Mouse (Mus musculus) stomach, postnatal 0 days (tissue): Measurements from ENCODE around the gene Ahcyl1. TPM values are rescaled to one million over a fixed set of nuclear protein-coding genes. Genes with fewer than 3 reads are reported as not detected.
"Not testable (repeated sequence)": the region's sequence is repeated elsewhere in the genome, so short reads cannot be mapped to it uniquely, and the experiment has no call there.

Experiments used
- ATAC-seq: fragments of 200-750 bp; cut with Nextera tagmentation; 2 replicates; pipeline ENCODE4 v1.8.0; 2017; ENCODE audit not compliant: low FRiP score, low TSS enrichment
- DNase-seq: peaks from one replicate; pipeline ENCODE4 v3.0.0-alpha.2; 2016; ENCODE audit warnings: low spot score
- H3K27ac ChIP-seq: fragments of 300-500 bp; sonication (generic); replicated peaks from 2 replicates; pipeline ENCODE4 v1.5.1; 2014; ENCODE audit warnings: mild to moderate bottlenecking, control low read depth
- H3K27me3 ChIP-seq: fragments of 300-500 bp; sonication (generic); 2 replicates; pipeline ENCODE4 v1.6.1; 2014; ENCODE audit warnings: low read length; ENCODE audit not compliant: control insufficient read depth, insufficient read depth
- H3K36me3 ChIP-seq: fragments of 300-500 bp; sonication (generic); 2 replicates; pipeline ENCODE4 v1.6.1; 2014; ENCODE audit warnings: low read length, mixed read lengths; ENCODE audit not compliant: control insufficient read depth, insufficient read depth
- H3K4me1 ChIP-seq: fragments of 300-500 bp; sonication (generic); replicated peaks from 2 replicates; pipeline ENCODE4 v1.6.1; 2014; ENCODE audit warnings: antibody characterized with exemption; ENCODE audit not compliant: control insufficient read depth, insufficient read depth
- H3K4me2 ChIP-seq: fragments of 300-500 bp; sonication (generic); replicated peaks from 2 replicates; pipeline ENCODE4 v1.6.1; 2014; ENCODE audit warnings: low read depth, mild to moderate bottlenecking, control low read depth, moderate library complexity
- H3K4me3 ChIP-seq: fragments of 300-500 bp; sonication (generic); 2 replicates; pipeline ENCODE4 v1.5.1; 2014; ENCODE audit warnings: low read depth, low read length, control low read depth
- H3K9ac ChIP-seq: fragments of 300-500 bp; sonication (generic); 2 replicates; pipeline ENCODE4 v1.6.1; 2014; ENCODE audit warnings: mild to moderate bottlenecking, low read length, control low read depth, mixed read lengths
- H3K9me3 ChIP-seq: fragments of 300-500 bp; sonication (generic); 2 replicates; pipeline ENCODE4 v1.6.1; 2016; ENCODE audit warnings: low read length; ENCODE audit not compliant: control insufficient read depth
- CTCF ChIP-seq: IDR thresholded peaks from 2 replicates; pipeline ENCODE4 v1.5.1; 2016; ENCODE audit warnings: antibody characterized with exemption, low read depth, mild to moderate bottlenecking, moderate library complexity
- EP300 ChIP-seq: optimal IDR thresholded peaks from 2 replicates; pipeline ENCODE3; 2016; ENCODE audit warnings: antibody characterized with exemption
- WGBS: fragments of 180-500 bp; shearing (Covaris S2); extraction: QIAGEN DNeasy Blood & Tissue Kit; methylation state at CpG from one replicate; pipeline ENCODE4 v1.1.7; 2014; 5-methylcytosine and 5-hydroxymethylcytosine counted together
- polyA plus RNA-seq: library from polyadenylated mRNA; unstranded; fragments of >200 nt; fragmentation: Nextera tagmentation; extraction: Ambion mirVana; gene quantifications from 2 replicates; pipeline ENCODE4 v1.2.1, GENCODE M21; 2015

Ahcyl1 gene
- polyA plus RNA-seq, 1 experiment from 2014 or later: 39.8 TPM

DNA sequence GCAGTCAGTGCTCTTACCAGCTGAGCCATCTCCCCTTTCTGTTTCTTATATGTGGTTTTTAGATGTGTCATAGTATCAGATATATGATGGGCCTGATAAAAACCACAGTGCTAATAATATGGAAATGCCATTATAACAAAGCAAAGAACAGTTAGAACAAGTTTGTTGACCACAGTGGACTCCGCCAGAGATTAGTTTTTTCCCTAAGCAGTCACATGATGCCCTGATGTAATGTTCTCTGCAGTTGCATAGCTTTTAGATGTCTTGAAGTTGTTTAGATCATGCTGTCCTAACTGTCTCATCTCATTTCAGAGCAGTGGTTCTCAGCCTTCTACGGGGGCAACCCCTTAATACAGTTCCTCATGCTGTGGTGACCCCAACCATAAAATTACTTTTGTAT lies 40.2 kb downstream of the Ahcyl1 start:
- Histone ChIP-seq H3K9ac (no peak overlapping the region), H3K27ac (no peak overlapping the region), H3K4me2 (no peak overlapping the region), H3K36me3 (0 out of 2 replicates have a peak, but pooled peaks cover 4% of the 10 kb centered on the region), H3K4me1 (no peaks in the 10 kb centered on the region), H3K9me3 (no peaks in the 10 kb centered on the region), H3K4me3 (no peak overlapping the region), H3K27me3 (no peaks in the 10 kb centered on the region)
- TF ChIP-seq EP300: no peak
- ATAC-seq (peak; percentile 46; the same call in 1 of the 2 replicates), DNase-seq (no peak)
- WGBS: 75% methylated on average over 2 of the region's 2 CpGs

DNA sequence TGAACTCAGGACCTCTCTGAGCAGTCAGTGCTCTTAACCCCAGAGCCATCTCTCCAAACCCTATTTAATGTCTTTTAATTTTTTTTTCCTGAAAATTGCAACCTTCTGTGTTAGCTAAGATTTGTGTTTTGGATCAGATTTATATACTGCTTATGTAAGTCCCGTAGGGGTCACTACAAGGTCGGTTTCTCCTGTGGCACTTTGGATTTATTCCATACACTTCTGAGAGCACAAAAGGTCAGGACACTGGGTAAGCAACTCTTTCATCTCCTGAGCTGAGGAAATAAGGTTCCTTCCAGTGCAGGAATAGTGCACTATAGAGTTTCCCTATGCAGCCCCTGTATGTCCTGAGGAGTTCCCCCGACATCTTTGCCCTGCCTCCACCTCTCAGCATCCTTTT lies 40.9 kb downstream of the Ahcyl1 start:
- ATAC-seq (peak; percentile 33; the same call in 1 of the 2 replicates), DNase-seq (no peak)
- no peak overlapping the region for H3K4me3 ChIP-seq
- no peak for TF ChIP-seq EP300
- H3K27me3 ChIP-seq: no peaks in the 10 kb centered on the region
- no peaks in the 10 kb centered on the region for H3K4me1 ChIP-seq
- 62% methylated on average over 3 of the region's 3 CpGs for WGBS
- 0 out of 2 replicates have a peak, but pooled peaks cover 2% of the 10 kb centered on the region for H3K36me3 ChIP-seq
- H3K27ac ChIP-seq: no peak overlapping the region
- no peak overlapping the region for H3K4me2 ChIP-seq
- no peaks in the 10 kb centered on the region for H3K9me3 ChIP-seq
- H3K9ac ChIP-seq: no peak overlapping the region

DNA sequence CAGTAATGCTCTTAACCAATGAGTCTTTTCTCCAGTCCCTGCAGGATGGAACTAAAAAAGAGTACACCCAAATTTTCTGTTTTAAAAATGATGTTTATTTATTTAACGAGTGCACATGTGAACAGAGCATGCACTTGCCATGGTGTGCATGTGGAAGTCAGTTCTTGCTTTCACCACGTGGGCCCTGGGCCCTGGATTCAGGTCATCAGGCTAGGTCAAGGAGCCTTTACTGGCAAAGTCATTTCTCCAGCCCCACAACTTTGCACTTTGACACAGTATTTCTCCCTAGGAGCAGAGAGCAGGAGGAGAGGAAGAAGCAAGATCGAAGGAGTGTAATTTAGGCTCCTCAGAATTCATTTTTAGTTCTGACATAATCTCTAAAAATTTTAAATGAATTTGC lies 41.5 kb downstream of the Ahcyl1 start:
- WGBS: 74% methylated on average over 3 of the region's 3 CpGs
- Histone ChIP-seq H3K36me3 (no peaks in the 10 kb centered on the region), H3K27me3 (no peaks in the 10 kb centered on the region), H3K4me1 (no peaks in the 10 kb centered on the region), H3K9me3 (no peaks in the 10 kb centered on the region), H3K27ac (no peak overlapping the region), H3K4me3 (no peak overlapping the region), H3K4me2 (no peak overlapping the region), H3K9ac (no peak overlapping the region)
- no peak for DNase-seq
- ATAC-seq: no peak
- no peak for TF ChIP-seq CTCF
- TF ChIP-seq EP300: no peak

GRCm38 (mm10) chr3:107652968-107653367 lies 43.4 kb downstream of the Ahcyl1 start:
- H3K4me2 ChIP-seq: no peak overlapping the region

GRCm38 (mm10) chr3:107650276-107650675 lies 46.1 kb downstream of the Ahcyl1 start:
- WGBS: 52% methylated on average over 5 of the region's 5 CpGs
- H3K36me3 ChIP-seq, H3K9ac ChIP-seq, H3K9me3 ChIP-seq, H3K4me3 ChIP-seq, ATAC-seq, H3K4me1 ChIP-seq, H3K4me2 ChIP-seq, H3K27ac ChIP-seq, DNase-seq, H3K27me3 ChIP-seq: not testable (repeated sequence)

More at GRCm38 (mm10) chr3:107652968-107653367, 43.4 kb downstream of the Ahcyl1 start:
- DNase-seq (no peak), ATAC-seq (no peak)
- WGBS: 85% methylated on average over 3 of the region's 3 CpGs
- Histone ChIP-seq H3K9me3 (no peaks in the 10 kb centered on the region), H3K36me3 (no peaks in the 10 kb centered on the region), H3K9ac (no peak overlapping the region), H3K27ac (no peak overlapping the region), H3K4me1 (no peaks in the 10 kb centered on the region), H3K27me3 (no peaks in the 10 kb centered on the region), H3K4me3 (no peak overlapping the region)
- TF ChIP-seq CTCF: no peak
- TF ChIP-seq EP300: no peak

- H3K9ac ChIP-seq: no peak overlapping the region
- DNase-seq: no peak
- no peaks in the 10 kb centered on the region for H3K4me1 ChIP-seq
- H3K27ac ChIP-seq: no peak overlapping the region
- ATAC-seq: no peak
- H3K27me3 ChIP-seq: no peaks in the 10 kb centered on the region
- H3K36me3 ChIP-seq: no peaks in the 10 kb centered on the region
- no peak overlapping the region for H3K4me2 ChIP-seq
- no peak for TF ChIP-seq EP300
- no peak for TF ChIP-seq CTCF
- WGBS: 70% methylated on average over 3 of the region's 3 CpGs
- no peaks in the 10 kb centered on the region for H3K9me3 ChIP-seq
- H3K4me3 ChIP-seq: no peak overlapping the region
These were observed 49.4 kb downstream of the Ahcyl1 start for GRCm38 (mm10) chr3:107646947-107647346.
